Mouse (Mus musculus): ENCODE measurements around the gene Olfr761. TPM values are rescaled to one million over a fixed set of nuclear protein-coding genes. Genes with fewer than 3 reads are reported as not detected.

Olfr761 gene
- not detected for polyA plus RNA-seq (2014; fragmentation: Illumina TruSeq; extraction: RNeasy Lipid Tissue Mini Kit (QIAGEN cat#74804); ENCODE audit: low read depth, low replicate concordance)

DNA sequence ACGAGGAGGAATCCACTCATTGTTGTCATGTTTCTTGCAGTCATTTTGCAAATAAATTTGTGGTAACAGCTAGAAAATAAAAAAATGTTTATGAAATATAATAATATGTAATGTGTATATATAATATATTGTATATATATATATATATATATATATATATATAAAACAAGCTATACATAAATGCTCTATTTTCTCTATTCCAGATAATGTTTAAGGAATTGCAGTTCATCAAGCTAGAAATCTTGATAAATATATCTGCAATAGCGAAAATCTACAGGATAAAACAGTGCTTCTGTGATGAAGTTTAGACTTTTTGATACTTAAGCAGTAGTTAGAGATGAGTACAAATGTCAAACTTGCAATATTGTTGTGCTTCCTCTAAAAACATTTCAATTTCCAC lies at the start of gene Olfr761:
Gene Olfr761 (minus strand): TSS at position 101 of the 400 bp plus-strand sequence.

DNA sequence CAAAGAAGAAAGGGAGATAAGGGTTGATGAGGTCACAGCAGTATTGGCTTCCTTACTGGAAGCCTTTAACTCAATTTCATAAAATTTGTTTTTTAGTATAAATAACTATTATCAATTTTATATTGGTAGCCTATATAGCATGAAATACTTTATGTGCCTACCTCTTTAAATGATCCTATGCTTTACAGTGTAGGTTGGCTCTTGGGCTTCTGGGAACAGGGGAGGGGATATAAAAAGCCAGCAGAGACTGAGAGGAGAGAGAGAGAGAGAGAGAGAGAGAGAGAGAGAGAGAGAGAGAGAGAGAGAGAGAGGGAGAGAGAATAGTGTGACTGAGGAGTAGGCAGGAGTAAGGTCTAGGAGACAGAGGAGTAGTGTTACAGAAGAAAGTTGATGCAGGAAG lies 32.6 kb downstream of the Olfr761 start, which contains the start of gene Olfr128:
Gene Olfr128 (plus strand): TSS at position 301 of the 400 bp plus-strand sequence.

Other genes with a start within 250 kb of the Olfr761 start
- not detected for gene Olfr120, start 231.3 kb downstream of the Olfr761 start, polyA plus RNA-seq (2014; fragmentation: Illumina TruSeq; extraction: RNeasy Lipid Tissue Mini Kit (QIAGEN cat#74804); ENCODE audit: low read depth, low replicate concordance)
- gene Olfr121, start 204.2 kb downstream of the Olfr761 start, polyA plus RNA-seq (2014; fragmentation: Illumina TruSeq; extraction: RNeasy Lipid Tissue Mini Kit (QIAGEN cat#74804); ENCODE audit: low read depth, low replicate concordance): not detected
- gene Olfr122, start 184.5 kb downstream of the Olfr761 start, polyA plus RNA-seq (2014; fragmentation: Illumina TruSeq; extraction: RNeasy Lipid Tissue Mini Kit (QIAGEN cat#74804); ENCODE audit: low read depth, low replicate concordance): not detected
- not detected for gene Olfr123, start 159.6 kb downstream of the Olfr761 start, polyA plus RNA-seq (2014; fragmentation: Illumina TruSeq; extraction: RNeasy Lipid Tissue Mini Kit (QIAGEN cat#74804); ENCODE audit: low read depth, low replicate concordance)
- gene Olfr124, start 153.2 kb downstream of the Olfr761 start, polyA plus RNA-seq (2014; fragmentation: Illumina TruSeq; extraction: RNeasy Lipid Tissue Mini Kit (QIAGEN cat#74804); ENCODE audit: low read depth, low replicate concordance): not detected
- not detected for gene Olfr125, start 120.1 kb downstream of the Olfr761 start, polyA plus RNA-seq (2014; fragmentation: Illumina TruSeq; extraction: RNeasy Lipid Tissue Mini Kit (QIAGEN cat#74804); ENCODE audit: low read depth, low replicate concordance)
- gene Olfr126, start 105.6 kb downstream of the Olfr761 start, polyA plus RNA-seq (2014; fragmentation: Illumina TruSeq; extraction: RNeasy Lipid Tissue Mini Kit (QIAGEN cat#74804); ENCODE audit: low read depth, low replicate concordance): not detected
- gene Olfr127, start 52.6 kb downstream of the Olfr761 start, polyA plus RNA-seq (2014; fragmentation: Illumina TruSeq; extraction: RNeasy Lipid Tissue Mini Kit (QIAGEN cat#74804); ENCODE audit: low read depth, low replicate concordance): not detected
- gene Olfr128, start 32.5 kb downstream of the Olfr761 start, polyA plus RNA-seq (2014; fragmentation: Illumina TruSeq; extraction: RNeasy Lipid Tissue Mini Kit (QIAGEN cat#74804); ENCODE audit: low read depth, low replicate concordance): not detected
- gene Olfr129, start 107.0 kb upstream of the Olfr761 start, polyA plus RNA-seq (2014; fragmentation: Illumina TruSeq; extraction: RNeasy Lipid Tissue Mini Kit (QIAGEN cat#74804); ENCODE audit: low read depth, low replicate concordance): not detected
- not detected for gene Olfr130, start 110.8 kb upstream of the Olfr761 start, polyA plus RNA-seq (2014; fragmentation: Illumina TruSeq; extraction: RNeasy Lipid Tissue Mini Kit (QIAGEN cat#74804); ENCODE audit: low read depth, low replicate concordance)
- not detected for gene Olfr131, start 135.6 kb upstream of the Olfr761 start, polyA plus RNA-seq (2014; fragmentation: Illumina TruSeq; extraction: RNeasy Lipid Tissue Mini Kit (QIAGEN cat#74804); ENCODE audit: low read depth, low replicate concordance)
- gene Olfr132, start 181.4 kb upstream of the Olfr761 start, polyA plus RNA-seq (2014; fragmentation: Illumina TruSeq; extraction: RNeasy Lipid Tissue Mini Kit (QIAGEN cat#74804); ENCODE audit: low read depth, low replicate concordance): not detected
- gene Olfr133, start 192.2 kb upstream of the Olfr761 start, polyA plus RNA-seq (2014; fragmentation: Illumina TruSeq; extraction: RNeasy Lipid Tissue Mini Kit (QIAGEN cat#74804); ENCODE audit: low read depth, low replicate concordance): not detected
- gene Olfr134, start 218.3 kb upstream of the Olfr761 start, polyA plus RNA-seq (2014; fragmentation: Illumina TruSeq; extraction: RNeasy Lipid Tissue Mini Kit (QIAGEN cat#74804); ENCODE audit: low read depth, low replicate concordance): not detected

All from liver, adult 10 weeks (tissue).